Mouse (Mus musculus): ENCODE results near the gene Zfp74.

DNA sequence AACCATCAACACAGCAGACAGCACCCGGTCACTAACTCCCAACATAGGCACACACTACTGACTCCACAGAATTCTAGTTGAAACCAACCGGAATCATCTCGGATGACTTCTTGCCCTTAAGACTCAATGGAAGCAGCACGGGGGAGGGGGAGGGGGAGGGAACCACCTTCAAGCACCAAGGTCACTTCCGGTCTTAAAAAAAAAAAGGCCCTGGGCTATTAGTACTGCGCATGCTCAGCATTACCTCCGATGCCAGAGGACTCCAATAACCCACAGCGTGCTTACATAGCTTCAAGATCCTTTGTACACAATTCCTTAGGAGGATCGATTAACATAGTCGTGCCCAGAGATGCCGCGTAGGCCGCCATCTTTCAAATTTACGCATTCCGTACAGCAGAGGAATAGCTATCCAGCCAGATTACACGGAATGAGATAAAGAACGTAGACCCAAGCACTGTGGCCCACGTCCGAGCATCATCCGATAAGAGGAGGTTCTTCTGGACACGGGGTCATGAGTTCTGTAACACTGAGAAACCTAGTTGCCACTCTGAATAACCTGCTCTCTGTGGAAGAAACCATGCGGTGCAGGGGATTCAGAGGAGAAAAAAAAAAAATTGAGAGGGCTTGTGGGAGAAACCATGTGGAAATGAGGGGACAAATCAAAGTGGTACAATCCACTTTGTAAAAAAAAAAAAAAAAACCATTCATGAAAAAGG, 47.8 kb downstream of the Zfp74 start, which contains the start of gene Zfp27:
- TF ChIP-seq CTCF (conservative IDR thresholded peaks at IDR 0.05; ENCODE audit: low read length) (no peak), POU5F1 (IDR thresholded peaks at IDR 0.05; ENCODE audit: borderline replicate concordance, low read length) (no peak), NANOG (IDR thresholded peaks at IDR 0.05; ENCODE audit: borderline replicate concordance, low read length) (no peak)

Data from E14TG2a.4 (cell line).